Mouse (Mus musculus): ENCODE results near the gene Ryr3. TPM values are rescaled to one million over a fixed set of nuclear protein-coding genes. Genes with fewer than 3 reads are reported as not detected.

Ryr3 gene
- polyA plus RNA-seq, 1 experiment from 2014 or later: 0.39 TPM

GRCm38 (mm10) chr2:113202857-113203256, 14.0 kb downstream of the Ryr3 start:
- ATAC-seq (ENCODE audit: insufficient number of reproducible peaks, low FRiP score, low TSS enrichment, low read depth) (no peak), DNase-seq (ENCODE audit: low spot score) (no peak)
- no peaks in the 10 kb centered on the region for H3K4me1 ChIP-seq (ENCODE audit: control insufficient read depth, insufficient read depth, low read length)
- no peaks in the 10 kb centered on the region for H3K36me3 ChIP-seq (ENCODE audit: control insufficient read depth, insufficient read depth, low read length)
- no peaks in the 10 kb centered on the region for H3K27me3 ChIP-seq (ENCODE audit: control insufficient read depth, insufficient read depth, low read length)
- 81% methylated on average over 6 of the region's 6 CpGs for WGBS
- no peak overlapping the region for H3K4me3 ChIP-seq (ENCODE audit: low read depth, low read length)
- no peak overlapping the region for H3K27ac ChIP-seq (replicated peaks; ENCODE audit: low read depth, low read length)
- H3K9me3 ChIP-seq (ENCODE audit: control insufficient read depth, low read length): no peaks in the 10 kb centered on the region
- no peak overlapping the region for H3K9ac ChIP-seq (ENCODE audit: low read length)
- no peak overlapping the region for H3K4me2 ChIP-seq (ENCODE audit: low read depth, severe bottlenecking)

DNA sequence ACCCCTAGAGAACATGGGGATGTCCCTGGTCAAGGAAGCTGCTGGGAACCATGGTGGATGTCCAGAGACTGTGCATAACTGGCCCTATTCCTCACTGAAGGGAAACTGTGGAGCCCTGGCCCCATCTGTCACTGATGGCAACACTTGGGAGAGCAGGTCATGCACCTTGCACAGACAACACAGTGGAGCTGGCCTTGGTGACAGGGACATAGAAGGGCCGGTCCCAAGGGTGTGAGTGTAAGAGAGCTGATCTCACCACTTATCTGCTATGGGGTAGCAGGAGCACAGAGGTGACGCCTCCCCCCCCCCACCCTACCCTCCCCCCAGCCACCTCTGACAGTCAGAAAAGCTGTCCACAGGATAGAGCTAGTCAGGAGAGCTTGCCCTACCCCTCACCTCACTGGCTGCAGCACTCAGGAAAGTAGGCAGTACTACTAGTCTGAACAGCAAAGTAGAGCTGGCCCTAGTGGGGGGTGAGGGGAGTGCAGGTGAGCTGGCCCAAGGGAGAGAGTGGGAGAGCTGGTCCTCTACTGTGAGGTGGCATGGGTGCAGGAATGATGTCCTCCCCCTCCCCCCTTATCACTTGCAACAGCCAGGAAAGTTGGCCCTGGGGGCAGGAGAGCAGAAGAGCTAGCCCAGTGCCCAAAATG, 17.7 kb downstream of the Ryr3 start:
- Histone ChIP-seq H3K4me2 (ENCODE audit: low read depth, severe bottlenecking) (no peak overlapping the region), H3K36me3 (ENCODE audit: control insufficient read depth, insufficient read depth, low read length) (no peaks in the 10 kb centered on the region), H3K9ac (ENCODE audit: low read length) (no peak overlapping the region), H3K4me3 (ENCODE audit: low read depth, low read length) (no peak overlapping the region), H3K9me3 (ENCODE audit: control insufficient read depth, low read length) (no peaks in the 10 kb centered on the region), H3K27me3 (ENCODE audit: control insufficient read depth, insufficient read depth, low read length) (no peaks in the 10 kb centered on the region), H3K4me1 (ENCODE audit: control insufficient read depth, insufficient read depth, low read length) (no peaks in the 10 kb centered on the region), H3K27ac (replicated peaks; ENCODE audit: low read depth, low read length) (no peak overlapping the region)
- DNase-seq (ENCODE audit: low spot score) (no peak), ATAC-seq (ENCODE audit: insufficient number of reproducible peaks, low FRiP score, low TSS enrichment, low read depth) (no peak)
- WGBS: 85% methylated on average over 2 of the region's 2 CpGs

DNA sequence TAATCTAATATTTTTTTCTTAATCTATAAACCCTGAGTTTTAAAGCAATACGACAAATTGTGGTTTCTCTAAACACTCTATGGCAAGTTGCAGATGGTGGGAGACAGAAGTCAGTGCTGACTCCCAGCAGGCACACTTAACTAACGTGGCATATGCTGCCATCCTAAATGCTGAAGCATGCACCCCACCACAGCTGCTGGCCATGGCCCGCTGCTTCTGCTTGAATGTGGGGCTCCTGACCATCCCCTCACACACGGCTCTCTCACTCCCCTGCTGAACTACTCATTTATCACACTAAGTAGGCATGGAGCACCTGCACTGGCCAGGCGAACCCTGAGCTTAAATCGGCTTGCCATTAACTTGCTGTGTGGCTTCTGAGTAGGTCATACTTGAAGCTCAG, 29.7 kb downstream of the Ryr3 start:
- WGBS: 69% methylated on average over 6 of the region's 6 CpGs
- H3K9ac ChIP-seq (ENCODE audit: low read length): no peak overlapping the region

GRCm38 (mm10) chr2:113181701-113182100, 35.2 kb downstream of the Ryr3 start:
- Histone ChIP-seq H3K4me3 (ENCODE audit: low read depth, low read length) (no peak overlapping the region), H3K9ac (ENCODE audit: low read length) (no peak overlapping the region), H3K27ac (replicated peaks; ENCODE audit: low read depth, low read length) (no peak overlapping the region), H3K9me3 (ENCODE audit: control insufficient read depth, low read length) (no peaks in the 10 kb centered on the region), H3K4me2 (ENCODE audit: low read depth, severe bottlenecking) (no peak overlapping the region), H3K27me3 (ENCODE audit: control insufficient read depth, insufficient read depth, low read length) (no peaks in the 10 kb centered on the region), H3K4me1 (ENCODE audit: control insufficient read depth, insufficient read depth, low read length) (no peaks in the 10 kb centered on the region), H3K36me3 (ENCODE audit: control insufficient read depth, insufficient read depth, low read length) (no peaks in the 10 kb centered on the region)
- 24% methylated on average over 5 of the region's 5 CpGs for WGBS
- no peak; the same call in 1 of the 2 replicates for ATAC-seq (ENCODE audit: insufficient number of reproducible peaks, low FRiP score, low TSS enrichment, low read depth)
- DNase-seq (ENCODE audit: low spot score): peak; percentile 26

More for the DNA sequence above, 29.7 kb downstream of the Ryr3 start:
- Histone ChIP-seq H3K4me1 (ENCODE audit: control insufficient read depth, insufficient read depth, low read length) (no peaks in the 10 kb centered on the region), H3K4me3 (ENCODE audit: low read depth, low read length) (no peak overlapping the region), H3K36me3 (ENCODE audit: control insufficient read depth, insufficient read depth, low read length) (no peaks in the 10 kb centered on the region), H3K27me3 (ENCODE audit: control insufficient read depth, insufficient read depth, low read length) (no peaks in the 10 kb centered on the region), H3K27ac (replicated peaks; ENCODE audit: low read depth, low read length) (no peak overlapping the region), H3K4me2 (ENCODE audit: low read depth, severe bottlenecking) (no peak overlapping the region), H3K9me3 (ENCODE audit: control insufficient read depth, low read length) (no peaks in the 10 kb centered on the region)
- no peak for ATAC-seq (ENCODE audit: insufficient number of reproducible peaks, low FRiP score, low TSS enrichment, low read depth)
- no peak for DNase-seq (ENCODE audit: low spot score)

DNA sequence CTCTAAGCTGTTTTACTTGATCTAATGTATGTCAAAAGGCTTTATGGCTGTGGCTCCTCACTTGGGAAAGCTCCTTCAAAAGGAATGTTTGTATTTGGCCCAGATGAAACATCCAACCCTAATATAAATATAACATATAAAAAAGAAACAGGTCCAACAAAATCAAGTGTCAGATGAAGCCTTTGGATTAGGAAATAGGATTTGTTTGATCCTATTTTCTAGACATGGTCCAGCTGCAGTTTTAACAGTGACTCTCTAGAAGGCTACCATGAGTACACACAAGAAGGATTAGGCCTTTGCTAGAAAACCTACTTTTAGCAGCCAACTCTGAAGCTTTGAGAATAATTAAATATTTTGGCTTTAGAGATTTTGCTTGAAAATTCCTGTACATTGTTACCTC, 38.8 kb downstream of the Ryr3 start:
- DNase-seq (ENCODE audit: low spot score): no peak
- Histone ChIP-seq H3K27ac (replicated peaks; ENCODE audit: low read depth, low read length) (no peak overlapping the region), H3K9ac (ENCODE audit: low read length) (no peak overlapping the region), H3K4me3 (ENCODE audit: low read depth, low read length) (no peak overlapping the region), H3K4me2 (ENCODE audit: low read depth, severe bottlenecking) (no peak overlapping the region), H3K36me3 (ENCODE audit: control insufficient read depth, insufficient read depth, low read length) (no peaks in the 10 kb centered on the region), H3K27me3 (ENCODE audit: control insufficient read depth, insufficient read depth, low read length) (no peaks in the 10 kb centered on the region), H3K9me3 (ENCODE audit: control insufficient read depth, low read length) (no peaks in the 10 kb centered on the region), H3K4me1 (ENCODE audit: control insufficient read depth, insufficient read depth, low read length) (no peaks in the 10 kb centered on the region)
- ATAC-seq (ENCODE audit: insufficient number of reproducible peaks, low FRiP score, low TSS enrichment, low read depth): no peak

- Histone ChIP-seq H3K27me3 (ENCODE audit: control insufficient read depth, insufficient read depth, low read length) (no peaks in the 10 kb centered on the region), H3K9me3 (ENCODE audit: control insufficient read depth, low read length) (no peaks in the 10 kb centered on the region), H3K27ac (replicated peaks; ENCODE audit: low read depth, low read length) (no peak overlapping the region), H3K4me1 (ENCODE audit: control insufficient read depth, insufficient read depth, low read length) (no peaks in the 10 kb centered on the region), H3K4me2 (ENCODE audit: low read depth, severe bottlenecking) (no peak overlapping the region), H3K9ac (ENCODE audit: low read length) (no peak overlapping the region), H3K4me3 (ENCODE audit: low read depth, low read length) (no peak overlapping the region), H3K36me3 (ENCODE audit: control insufficient read depth, insufficient read depth, low read length) (no peaks in the 10 kb centered on the region)
- 93% methylated on average over 5 of the region's 5 CpGs for WGBS
- DNase-seq (ENCODE audit: low spot score) (no peak), ATAC-seq (ENCODE audit: insufficient number of reproducible peaks, low FRiP score, low TSS enrichment, low read depth) (no peak)
These were observed 40.6 kb downstream of the Ryr3 start for GRCm38 (mm10) chr2:113176337-113176736.

DNA sequence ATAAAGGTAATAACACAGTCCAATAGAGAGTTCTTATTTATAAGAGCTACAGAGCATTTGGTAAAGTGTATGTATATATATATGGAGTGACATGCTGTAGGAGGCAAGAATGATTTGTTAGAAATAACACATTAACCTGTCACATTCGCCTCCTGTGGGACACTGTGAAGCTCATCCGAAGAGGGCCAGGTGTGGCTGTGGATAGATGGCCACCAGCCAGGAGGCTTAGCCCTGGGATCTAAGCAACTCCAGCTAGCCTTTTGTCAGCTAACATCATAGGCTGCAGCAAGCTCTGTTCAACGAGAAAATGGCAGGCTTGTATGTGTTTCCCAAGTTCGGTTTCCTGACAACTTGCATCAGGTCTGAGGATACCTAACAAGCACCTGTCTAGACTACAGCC, 48.8 kb downstream of the Ryr3 start:
- Histone ChIP-seq H3K27ac (replicated peaks; ENCODE audit: low read depth, low read length) (no peak overlapping the region), H3K36me3 (ENCODE audit: control insufficient read depth, insufficient read depth, low read length) (no peaks in the 10 kb centered on the region), H3K27me3 (ENCODE audit: control insufficient read depth, insufficient read depth, low read length) (no peaks in the 10 kb centered on the region), H3K9ac (ENCODE audit: low read length) (no peak overlapping the region), H3K4me3 (ENCODE audit: low read depth, low read length) (no peak overlapping the region), H3K9me3 (ENCODE audit: control insufficient read depth, low read length) (no peaks in the 10 kb centered on the region), H3K4me1 (ENCODE audit: control insufficient read depth, insufficient read depth, low read length) (no peaks in the 10 kb centered on the region), H3K4me2 (ENCODE audit: low read depth, severe bottlenecking) (no peak overlapping the region)
- 85% methylated on average over 4 of the region's 4 CpGs for WGBS
- DNase-seq (ENCODE audit: low spot score): no peak
- ATAC-seq (ENCODE audit: insufficient number of reproducible peaks, low FRiP score, low TSS enrichment, low read depth): no peak

DNA sequence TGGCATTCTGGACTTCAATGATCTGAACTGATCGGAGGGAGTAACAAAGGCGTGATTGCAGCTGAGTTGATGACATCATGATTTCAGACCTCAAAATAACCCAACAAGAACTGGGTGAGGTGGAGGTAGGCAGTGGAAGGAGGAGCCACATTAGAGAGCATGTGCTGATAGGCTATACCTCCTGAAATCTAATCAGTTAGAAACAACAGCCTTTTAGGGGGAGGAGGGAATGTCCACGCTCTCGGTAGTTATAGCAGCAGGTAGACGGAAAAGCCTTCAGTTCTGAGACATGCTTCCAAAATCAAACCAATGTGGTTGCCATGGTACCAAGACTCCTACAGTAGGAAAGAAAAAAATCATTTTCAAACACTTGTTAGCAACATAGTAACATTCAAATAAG, 55.4 kb downstream of the Ryr3 start:
- no peak for DNase-seq (ENCODE audit: low spot score)
- Histone ChIP-seq H3K27ac (replicated peaks; ENCODE audit: low read depth, low read length) (no peak overlapping the region), H3K9me3 (ENCODE audit: control insufficient read depth, low read length) (no peaks in the 10 kb centered on the region), H3K4me1 (ENCODE audit: control insufficient read depth, insufficient read depth, low read length) (no peaks in the 10 kb centered on the region), H3K36me3 (ENCODE audit: control insufficient read depth, insufficient read depth, low read length) (no peaks in the 10 kb centered on the region), H3K4me2 (ENCODE audit: low read depth, severe bottlenecking) (no peak overlapping the region), H3K27me3 (ENCODE audit: control insufficient read depth, insufficient read depth, low read length) (no peaks in the 10 kb centered on the region), H3K4me3 (ENCODE audit: low read depth, low read length) (no peak overlapping the region), H3K9ac (ENCODE audit: low read length) (no peak overlapping the region)
- 85% methylated on average over 5 of the region's 5 CpGs for WGBS
- no peak for ATAC-seq (ENCODE audit: insufficient number of reproducible peaks, low FRiP score, low TSS enrichment, low read depth)

DNA sequence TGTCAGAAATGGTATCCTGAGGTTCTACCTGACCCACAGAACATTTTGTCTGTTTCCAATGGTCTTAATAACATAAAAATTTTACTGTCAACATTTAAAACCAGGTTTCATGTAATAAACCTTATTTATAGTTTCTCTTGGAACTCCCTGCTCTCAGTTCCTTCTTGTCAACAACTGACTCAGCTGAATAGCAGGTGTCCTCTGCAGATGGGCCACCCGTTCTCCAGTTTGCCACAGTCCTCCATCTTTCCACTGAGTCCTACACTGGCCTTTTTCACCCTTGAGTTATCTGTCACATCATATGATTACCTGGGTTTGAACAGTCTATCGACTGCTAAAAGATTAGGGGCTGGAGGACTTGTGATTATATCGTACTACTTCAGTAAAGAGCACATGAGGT, 79.1 kb downstream of the Ryr3 start:
- H3K4me1 ChIP-seq (ENCODE audit: control insufficient read depth, insufficient read depth, low read length): no peaks in the 10 kb centered on the region
- no peak overlapping the region for H3K27ac ChIP-seq (replicated peaks; ENCODE audit: low read depth, low read length)
- H3K9me3 ChIP-seq (ENCODE audit: control insufficient read depth, low read length): no peaks in the 10 kb centered on the region
- whole genome bisulfite sequencing: 81% methylated on average over 3 of the region's 3 CpGs
- DNase-seq (ENCODE audit: low spot score) (no peak), ATAC-seq (ENCODE audit: insufficient number of reproducible peaks, low FRiP score, low TSS enrichment, low read depth) (no peak)
- no peak overlapping the region for H3K9ac ChIP-seq (ENCODE audit: low read length)
- no peak overlapping the region for H3K4me3 ChIP-seq (ENCODE audit: low read depth, low read length)
- H3K36me3 ChIP-seq (ENCODE audit: control insufficient read depth, insufficient read depth, low read length): no peaks in the 10 kb centered on the region
- no peak overlapping the region for H3K4me2 ChIP-seq (ENCODE audit: low read depth, severe bottlenecking)
- no peaks in the 10 kb centered on the region for H3K27me3 ChIP-seq (ENCODE audit: control insufficient read depth, insufficient read depth, low read length)
